Mouse (Mus musculus) hindbrain, embryonic 12.5 days (tissue): Measurements from ENCODE around the gene Tmem178b. TPM values are rescaled to one million over a fixed set of nuclear protein-coding genes. Genes with fewer than 3 reads are reported as not detected.

Experiments used
- ATAC-seq: fragments of 200-750 bp; cut with Nextera tagmentation; 2 replicates; pipeline ENCODE4 v1.8.0; 2017; ENCODE audit warnings: moderate TSS enrichment; ENCODE audit not compliant: low FRiP score
- H3K27ac ChIP-seq: fragments of 300-500 bp; sonication (generic); 2 replicates; pipeline ENCODE4 v1.5.1; 2016; ENCODE audit warnings: mild to moderate bottlenecking
- H3K27me3 ChIP-seq: fragments of 300-500 bp; sonication (generic); 2 replicates; pipeline ENCODE4 v1.6.1; 2016; ENCODE audit warnings: mild to moderate bottlenecking
- H3K36me3 ChIP-seq: fragments of 300-500 bp; sonication (generic); 2 replicates; pipeline ENCODE4 v1.6.1; 2016; ENCODE audit warnings: mild to moderate bottlenecking
- H3K4me1 ChIP-seq: fragments of 300-500 bp; sonication (generic); 2 replicates; pipeline ENCODE4 v1.6.1; 2016
- H3K4me2 ChIP-seq: fragments of 300-500 bp; sonication (generic); replicated peaks from 2 replicates; pipeline ENCODE4 v1.6.1; 2016; ENCODE audit warnings: mild to moderate bottlenecking
- H3K4me3 ChIP-seq: fragments of 300-500 bp; sonication (generic); 2 replicates; pipeline ENCODE4 v1.5.1; 2016; ENCODE audit warnings: mild to moderate bottlenecking
- H3K9ac ChIP-seq: fragments of 300-500 bp; sonication (generic); 2 replicates; pipeline ENCODE4 v1.6.1; 2016; ENCODE audit warnings: mild to moderate bottlenecking, moderate library complexity
- H3K9me3 ChIP-seq: fragments of 300-500 bp; sonication (generic); replicated peaks from 2 replicates; pipeline ENCODE4 v1.6.1; 2016; ENCODE audit warnings: mild to moderate bottlenecking
- WGBS: fragments of 180-500 bp; shearing (Covaris S2); methylation state at CpG from one replicate; pipeline ENCODE4 v1.1.7; 2016; 5-methylcytosine and 5-hydroxymethylcytosine counted together
- polyA plus RNA-seq: library from polyadenylated mRNA; unstranded; fragments of >200 nt; fragmentation: Nextera tagmentation; extraction: Ambion mirVana; gene quantifications from 2 replicates; pipeline ENCODE4 v1.2.1, GENCODE M21; 2016

The Tmem178b gene
- polyA plus RNA-seq, 1 experiment from 2014 or later: 17.1 TPM

DNA sequence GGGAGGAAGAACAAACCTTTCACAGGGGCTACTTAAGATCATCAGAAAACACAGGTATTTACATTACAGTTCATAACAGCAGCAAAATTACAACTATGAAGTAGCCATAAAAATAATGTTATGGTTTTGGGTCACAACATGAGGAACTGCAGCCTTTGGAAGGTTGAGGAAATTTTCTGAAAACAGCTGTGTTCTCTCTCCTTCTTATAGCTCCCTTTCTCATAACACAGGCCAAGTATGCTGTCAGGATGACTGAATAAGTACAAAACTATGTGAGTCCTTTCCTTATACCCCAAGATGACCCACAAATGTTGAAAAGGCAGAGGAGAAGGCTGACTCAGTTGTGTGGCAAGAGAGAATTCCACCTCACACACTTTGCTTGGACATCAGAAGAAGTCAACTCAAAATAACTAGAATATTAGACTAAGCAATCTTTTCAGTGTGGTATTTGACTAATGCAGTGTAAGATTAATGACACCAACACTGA, 347.6 kb downstream of the Tmem178b start:
- H3K4me3 ChIP-seq: no peak overlapping the region
- H3K4me1 ChIP-seq: no peaks in the 10 kb centered on the region
- no peak for ATAC-seq
- no peak overlapping the region for H3K9ac ChIP-seq
- no peak overlapping the region for H3K27ac ChIP-seq
- no peaks in the 10 kb centered on the region for H3K9me3 ChIP-seq
- H3K4me2 ChIP-seq: no peak overlapping the region
- no peaks in the 10 kb centered on the region for H3K36me3 ChIP-seq
- H3K27me3 ChIP-seq: no peaks in the 10 kb centered on the region

DNA sequence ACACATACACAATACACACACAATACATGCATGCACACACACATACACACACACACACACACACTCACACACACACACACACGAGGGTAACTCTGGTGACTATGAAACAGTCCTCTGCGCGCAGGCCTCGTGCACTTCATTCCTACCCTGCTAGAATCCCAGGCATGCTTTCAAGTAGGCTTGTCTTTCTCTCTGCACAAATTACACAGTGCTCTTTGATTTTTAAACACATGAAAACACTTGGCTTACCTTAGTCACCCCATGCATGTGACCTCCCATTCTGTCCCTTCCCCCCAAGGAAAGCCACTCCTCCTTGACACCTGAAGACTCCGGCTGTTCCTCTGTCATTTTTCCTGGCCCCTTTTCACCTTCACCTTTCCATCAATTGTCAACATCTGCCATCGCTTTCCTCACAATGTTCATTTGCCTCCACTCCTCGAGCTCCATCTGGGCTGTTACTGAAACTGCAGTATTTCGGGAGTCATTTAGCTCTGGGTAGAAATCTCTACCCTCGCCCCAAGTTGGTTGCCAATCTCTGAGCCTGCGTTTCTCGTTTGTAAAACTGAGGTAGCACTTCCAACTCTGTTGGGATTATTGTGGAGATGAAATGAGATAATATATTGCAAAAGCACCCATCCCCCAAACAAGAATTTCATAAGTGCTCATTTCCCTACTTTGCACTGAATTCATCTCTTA, 352.7 kb downstream of the Tmem178b start:
- H3K4me1 ChIP-seq: no peaks in the 10 kb centered on the region
- ATAC-seq: no peak
- H3K27me3 ChIP-seq: no peaks in the 10 kb centered on the region
- WGBS: 81% methylated on average over 11 of the region's 11 CpGs
- H3K4me2 ChIP-seq: no peak overlapping the region
- no peak overlapping the region for H3K27ac ChIP-seq
- H3K4me3 ChIP-seq: no peak overlapping the region
- H3K9me3 ChIP-seq: no peaks in the 10 kb centered on the region
- no peak overlapping the region for H3K9ac ChIP-seq
- no peaks in the 10 kb centered on the region for H3K36me3 ChIP-seq

DNA sequence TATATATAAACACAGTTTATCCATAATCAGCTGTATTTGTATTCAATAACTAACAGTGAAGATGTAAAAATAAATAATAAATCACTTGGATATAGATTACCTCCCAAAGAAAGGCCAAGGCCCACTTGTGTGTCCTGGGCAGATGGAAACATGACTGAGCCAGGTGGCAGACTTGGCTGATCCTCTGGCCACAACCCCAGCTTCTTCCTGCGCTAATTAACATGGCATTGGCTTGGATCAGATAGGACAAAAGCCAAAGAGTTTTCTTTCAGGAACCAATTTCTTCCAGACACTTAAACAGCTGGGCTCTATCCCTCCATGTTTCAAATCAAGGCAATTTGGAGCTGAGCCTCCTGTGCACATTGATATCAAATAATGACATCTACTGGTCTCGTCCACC, 355.9 kb downstream of the Tmem178b start:
- H3K4me3 ChIP-seq: no peak overlapping the region

DNA sequence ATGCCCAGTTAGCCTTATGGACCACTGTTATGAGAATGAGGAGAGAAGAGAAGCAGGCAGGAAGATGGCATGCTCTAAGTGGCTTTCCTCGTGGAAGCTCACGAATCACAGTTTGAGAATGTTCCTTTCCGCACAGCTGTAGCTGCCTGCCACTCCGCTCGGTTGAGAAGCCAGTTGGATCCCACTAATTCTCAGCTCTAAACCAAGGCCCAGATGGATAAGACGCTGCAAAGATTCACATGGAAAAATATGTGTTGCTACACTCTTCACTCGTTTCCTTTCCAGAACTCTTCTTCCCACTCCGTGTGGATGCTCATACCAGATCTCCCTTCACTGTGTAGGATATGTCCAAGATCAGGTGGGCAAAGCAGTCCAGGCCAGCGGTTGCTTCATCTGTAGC, 356.9 kb downstream of the Tmem178b start:
- Histone ChIP-seq H3K4me3 (no peak overlapping the region), H3K4me2 (no peak overlapping the region), H3K4me1 (no peaks in the 10 kb centered on the region; the same call in 1 of the 2 replicates), H3K9me3 (no peaks in the 10 kb centered on the region), H3K36me3 (no peaks in the 10 kb centered on the region), H3K27me3 (no peaks in the 10 kb centered on the region), H3K9ac (no peak overlapping the region), H3K27ac (no peak overlapping the region)
- ATAC-seq: no peak
- 90% methylated on average over 9 of the region's 9 CpGs for WGBS

More for the DNA sequence above, 355.9 kb downstream of the Tmem178b start:
- ATAC-seq: no peak
- no peaks in the 10 kb centered on the region for H3K36me3 ChIP-seq
- WGBS: 82% methylated on average over 2 of the region's 2 CpGs
- no peaks in the 10 kb centered on the region for H3K9me3 ChIP-seq
- H3K27ac ChIP-seq: no peak overlapping the region
- no peaks in the 10 kb centered on the region; the same call in 1 of the 2 replicates for H3K4me1 ChIP-seq
- H3K27me3 ChIP-seq: no peaks in the 10 kb centered on the region
- no peak overlapping the region for H3K4me2 ChIP-seq
- H3K9ac ChIP-seq: no peak overlapping the region

DNA sequence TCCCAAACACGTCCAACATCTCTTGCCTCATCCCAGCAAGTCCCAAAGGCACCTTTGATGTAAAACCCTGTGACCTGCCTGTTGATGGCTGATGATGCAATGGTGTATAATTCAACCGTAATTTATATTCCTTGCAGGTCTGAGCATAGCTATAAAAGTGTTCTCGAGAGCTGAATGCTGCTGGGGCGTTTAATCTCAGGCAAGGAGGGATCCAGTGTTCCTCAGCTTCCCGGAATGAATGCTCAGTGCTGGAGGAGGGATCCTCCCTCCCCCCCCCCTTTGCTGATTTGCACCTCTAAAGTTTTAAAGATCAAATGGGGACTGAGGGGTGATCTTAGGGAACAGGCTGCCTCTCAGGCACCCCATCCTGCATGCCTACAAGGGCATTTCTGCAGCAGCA, 361.0 kb downstream of the Tmem178b start:
- Histone ChIP-seq H3K9me3 (no peaks in the 10 kb centered on the region), H3K9ac (no peak overlapping the region), H3K27me3 (no peaks in the 10 kb centered on the region), H3K36me3 (no peaks in the 10 kb centered on the region), H3K4me2 (no peak overlapping the region), H3K4me3 (no peak overlapping the region), H3K4me1 (peaks cover 3% of the 10 kb centered on the region; the same call in 1 of the 2 replicates), H3K27ac (no peak overlapping the region)
- no peak for ATAC-seq
- 42% methylated on average over 5 of the region's 5 CpGs for WGBS

DNA sequence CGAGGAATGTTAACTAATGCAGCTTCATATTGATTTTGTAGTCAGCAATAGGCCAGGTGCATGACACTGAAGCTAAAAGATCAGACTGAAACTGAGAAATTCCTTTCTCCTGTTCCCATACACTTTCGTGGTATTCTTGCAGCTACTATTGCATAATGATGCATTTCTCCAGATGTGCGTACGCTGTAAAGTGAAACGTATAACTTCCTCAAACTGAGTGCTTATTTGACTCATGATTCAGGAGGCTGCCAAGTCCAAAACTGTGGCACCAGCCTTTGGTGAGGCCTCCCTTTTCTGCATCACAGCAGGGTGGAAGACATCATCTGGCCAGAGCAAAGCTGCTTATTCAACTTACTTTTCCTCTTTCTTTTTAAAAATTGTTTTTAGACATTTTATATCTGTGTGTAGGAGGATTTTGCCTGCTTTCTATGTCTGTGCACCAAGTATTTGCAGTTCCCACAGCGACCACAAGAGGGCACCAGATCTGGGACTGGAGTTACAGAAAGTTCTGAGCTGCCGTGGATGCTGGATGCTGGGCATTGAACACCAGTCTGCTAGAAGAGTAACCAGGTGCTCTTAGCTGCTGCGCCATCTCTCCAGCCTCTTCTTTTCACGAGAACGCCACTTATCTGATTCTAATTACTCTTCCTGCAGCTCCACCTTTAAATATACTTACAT, 362.9 kb downstream of the Tmem178b start:
- H3K9ac ChIP-seq: no peak overlapping the region
- 48% methylated on average over 10 of the region's 10 CpGs for WGBS
- ATAC-seq: no peak
- no peaks in the 10 kb centered on the region for H3K27me3 ChIP-seq
- no peaks in the 10 kb centered on the region for H3K9me3 ChIP-seq
- H3K4me3 ChIP-seq: no peak overlapping the region
- no peak overlapping the region for H3K4me2 ChIP-seq
- no peak overlapping the region for H3K27ac ChIP-seq
- H3K4me1 ChIP-seq: peaks cover 3% of the 10 kb centered on the region; the same call in 1 of the 2 replicates
- no peaks in the 10 kb centered on the region for H3K36me3 ChIP-seq

DNA sequence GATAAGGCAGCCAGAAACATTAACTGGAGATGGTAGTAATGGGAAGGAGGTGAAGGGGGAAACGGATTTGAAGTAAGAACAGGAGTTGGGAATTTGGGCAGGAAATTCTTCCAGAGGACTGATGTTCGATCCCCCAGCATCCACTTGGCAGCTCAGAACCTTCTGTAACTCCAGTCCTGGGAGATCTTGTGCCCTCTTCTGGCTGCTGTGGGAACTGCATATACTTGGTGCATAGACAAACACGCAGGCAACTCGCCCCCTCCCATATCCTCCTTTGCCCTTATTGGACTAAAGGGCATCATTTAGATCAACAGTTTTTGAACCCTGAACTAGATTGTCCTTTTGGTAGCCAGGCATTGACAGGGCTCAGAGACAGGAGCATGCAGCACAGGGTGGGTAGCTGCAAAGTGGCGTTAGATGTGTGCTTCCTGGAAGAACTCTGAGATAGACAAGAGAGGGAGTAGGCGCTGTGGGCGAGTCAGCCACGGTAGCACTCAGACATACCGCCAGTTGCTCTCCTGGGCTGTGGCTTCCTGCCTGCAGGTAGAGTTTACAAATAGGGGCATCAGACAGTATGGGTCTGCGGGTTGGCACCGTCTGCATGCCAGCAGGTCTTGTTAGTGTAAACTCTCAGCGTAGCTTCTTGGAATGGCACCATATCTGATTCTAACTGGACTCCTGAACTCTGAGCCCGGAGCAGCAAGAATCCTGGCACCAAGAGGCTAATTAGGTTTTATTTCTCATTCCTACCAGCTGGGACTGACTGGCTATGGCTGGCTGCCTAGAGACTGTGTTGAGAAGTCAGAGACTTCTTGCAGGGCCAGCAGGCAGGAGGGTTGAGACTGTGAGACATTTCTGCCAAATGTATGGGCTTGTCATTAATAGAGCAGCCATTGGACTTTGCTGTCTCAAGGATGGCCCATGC, 364.0 kb downstream of the Tmem178b start:
- no peak overlapping the region for H3K27ac ChIP-seq
- H3K9me3 ChIP-seq: no peaks in the 10 kb centered on the region
- no peaks in the 10 kb centered on the region for H3K27me3 ChIP-seq
- no peaks in the 10 kb centered on the region for H3K36me3 ChIP-seq
- H3K9ac ChIP-seq: no peak overlapping the region
- peaks cover 3% of the 10 kb centered on the region; the same call in 1 of the 2 replicates for H3K4me1 ChIP-seq
- H3K4me2 ChIP-seq: no peak overlapping the region
- 69% methylated on average over 13 of the region's 13 CpGs for WGBS
- H3K4me3 ChIP-seq: no peak overlapping the region
- no peak for ATAC-seq

DNA sequence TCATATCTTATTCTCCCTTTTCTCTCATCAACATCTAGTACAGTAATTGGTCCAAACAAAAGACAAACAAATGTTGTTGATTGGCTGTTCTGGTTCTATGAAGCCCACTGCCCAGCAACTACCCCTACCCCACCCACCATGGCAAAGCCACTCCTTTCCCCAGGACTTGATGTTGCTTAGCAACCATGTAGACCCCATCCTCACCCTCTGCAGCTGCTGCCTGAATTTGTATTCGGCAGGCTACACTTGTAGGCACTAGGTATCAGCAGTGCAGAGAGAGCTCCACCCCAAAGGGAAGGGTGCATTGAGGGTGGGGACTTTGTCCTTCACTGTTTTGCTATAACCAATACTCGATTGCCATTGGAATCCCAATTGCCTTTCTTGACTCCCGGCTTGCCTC, 365.8 kb downstream of the Tmem178b start:
- ATAC-seq: no peak
- Histone ChIP-seq H3K4me3 (no peak overlapping the region), H3K4me1 (peaks cover 3% of the 10 kb centered on the region; the same call in 1 of the 2 replicates), H3K36me3 (no peaks in the 10 kb centered on the region), H3K9ac (no peak overlapping the region), H3K27ac (no peak overlapping the region), H3K27me3 (no peaks in the 10 kb centered on the region), H3K4me2 (no peak overlapping the region), H3K9me3 (no peaks in the 10 kb centered on the region)
- WGBS: 65% methylated on average over 3 of the region's 3 CpGs

DNA sequence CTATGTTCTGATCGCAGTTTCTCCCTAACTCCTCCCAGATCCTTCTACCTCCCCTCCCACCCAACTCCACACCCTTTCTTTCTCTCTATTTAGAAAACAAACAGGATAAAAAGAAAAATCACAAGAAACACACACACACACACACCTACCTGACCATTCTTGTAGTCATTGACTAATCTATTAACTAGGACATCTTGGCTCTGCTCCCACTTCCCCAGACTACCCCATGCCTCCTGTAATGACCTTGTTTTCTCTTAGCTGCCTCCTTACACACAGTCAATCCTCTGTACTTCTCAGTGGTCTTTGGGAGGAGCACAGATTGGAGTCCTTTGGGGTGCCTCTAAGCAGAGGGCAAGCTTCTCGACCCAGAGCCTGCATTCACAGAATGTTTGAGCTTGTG, 367.6 kb downstream of the Tmem178b start:
- Histone ChIP-seq H3K4me2 (no peak overlapping the region), H3K4me3 (no peak overlapping the region), H3K9ac (no peak overlapping the region), H3K4me1 (peaks cover 3% of the 10 kb centered on the region; the same call in 1 of the 2 replicates), H3K27ac (no peak overlapping the region), H3K36me3 (no peaks in the 10 kb centered on the region), H3K27me3 (no peaks in the 10 kb centered on the region), H3K9me3 (no peaks in the 10 kb centered on the region)
- no peak for ATAC-seq
- WGBS: 86% methylated on average over 2 of the region's 2 CpGs

DNA sequence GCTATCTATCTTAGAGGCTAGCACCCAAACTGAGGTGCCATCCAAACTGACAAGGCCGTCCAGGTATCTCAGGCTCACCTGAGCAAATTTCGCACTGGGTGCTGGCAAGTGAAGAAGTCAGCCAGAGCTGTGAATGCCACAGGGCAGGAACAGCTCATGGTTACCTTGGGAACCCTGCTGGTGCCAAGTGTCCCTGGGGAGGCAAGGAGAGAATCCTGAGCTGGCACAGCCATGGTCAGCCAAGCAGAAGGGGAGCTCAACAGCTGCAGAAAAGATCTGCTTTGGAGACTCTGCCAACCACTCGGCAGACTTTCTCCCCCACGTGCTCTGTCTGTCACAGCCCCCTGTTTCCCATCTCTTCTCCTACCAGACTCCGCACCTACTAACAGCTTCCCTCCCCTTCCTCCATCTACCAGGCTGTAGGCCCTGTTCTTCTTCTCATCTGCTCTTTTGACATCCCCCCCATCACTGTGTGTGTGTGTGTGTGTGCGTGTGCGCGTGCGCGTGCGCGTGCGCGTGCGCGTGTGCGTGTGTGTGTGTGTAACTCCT, 374.4 kb downstream of the Tmem178b start:
- Histone ChIP-seq H3K9me3 (no peaks in the 10 kb centered on the region), H3K4me3 (no peak overlapping the region), H3K9ac (no peak overlapping the region), H3K4me2 (no peak overlapping the region), H3K27me3 (no peaks in the 10 kb centered on the region), H3K4me1 (no peaks in the 10 kb centered on the region), H3K36me3 (no peaks in the 10 kb centered on the region), H3K27ac (no peak overlapping the region)
- 92% methylated on average over 17 of the region's 17 CpGs for WGBS
- no peak for ATAC-seq

DNA sequence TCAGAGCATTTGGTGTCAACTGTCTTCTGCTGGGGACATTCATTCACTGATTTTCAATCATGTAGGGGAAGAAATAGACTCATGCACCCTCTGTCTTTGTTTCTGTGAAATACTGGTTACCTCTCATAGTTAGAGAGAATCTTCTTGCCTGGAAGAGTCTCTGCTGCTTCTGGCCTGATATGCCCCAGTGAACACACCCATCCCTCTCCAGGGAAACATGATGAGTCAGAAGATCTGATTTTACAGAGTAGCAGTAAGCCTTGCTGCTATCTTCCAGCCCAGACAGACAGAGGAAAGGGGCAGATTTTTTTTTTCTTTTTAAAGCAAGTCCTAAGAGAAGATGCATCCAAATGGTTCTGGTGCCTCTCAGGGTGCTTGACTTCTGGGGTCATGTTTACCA, 376.9 kb downstream of the Tmem178b start:
- no peak overlapping the region for H3K4me2 ChIP-seq
- H3K36me3 ChIP-seq: no peaks in the 10 kb centered on the region
- no peaks in the 10 kb centered on the region for H3K27me3 ChIP-seq
- no peak overlapping the region for H3K4me3 ChIP-seq
- H3K9me3 ChIP-seq: no peaks in the 10 kb centered on the region
- H3K9ac ChIP-seq: no peak overlapping the region
- H3K27ac ChIP-seq: no peak overlapping the region
- no peak for ATAC-seq
- H3K4me1 ChIP-seq: no peaks in the 10 kb centered on the region

DNA sequence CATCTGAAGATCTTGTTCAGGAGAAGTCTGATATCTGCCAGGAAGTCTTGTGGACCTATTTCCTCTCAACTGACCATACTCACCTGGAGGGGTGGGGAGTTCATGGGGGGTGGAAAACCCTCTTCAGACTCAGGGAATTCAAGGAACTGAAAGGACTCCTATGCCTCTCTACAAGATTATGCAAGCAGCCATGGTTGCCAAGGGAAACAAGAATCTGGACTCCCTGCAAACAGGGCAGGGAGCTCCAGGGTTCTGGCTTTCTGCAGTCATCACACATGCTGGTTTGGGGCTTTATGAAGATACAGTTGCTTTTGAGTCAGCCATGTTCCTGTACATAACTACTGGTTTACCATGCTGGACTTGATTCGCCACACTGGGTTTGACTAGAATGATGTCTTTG, 390.6 kb downstream of the Tmem178b start:
- Histone ChIP-seq H3K9me3 (no peaks in the 10 kb centered on the region), H3K4me1 (no peaks in the 10 kb centered on the region), H3K27ac (no peak overlapping the region), H3K27me3 (no peaks in the 10 kb centered on the region), H3K36me3 (no peaks in the 10 kb centered on the region), H3K4me3 (no peak overlapping the region), H3K9ac (no peak overlapping the region), H3K4me2 (no peak overlapping the region)
- ATAC-seq: no peak
- WGBS: 95% methylated on average over 1 of the region's 1 CpGs
